Mouse (Mus musculus) gastrocnemius, postnatal 14 days (tissue): ENCODE results near the gene Lpin1. TPM values are rescaled to one million over a fixed set of nuclear protein-coding genes. Genes with fewer than 3 reads are reported as not detected.

ENCODE experiments used
- total RNA-seq, 2 experiments: library from RNA; stranded (reverse); gene quantifications; 2 replicates each; pipeline ENCODE4 v1.2.3; 2021

Lpin1 gene
- total RNA-seq, 2 experiments from 2014 or later: 46.2 to 117 TPM

Other genes with a start within 250 kb of the Lpin1 start
- 1 to 10 TPM; 1.5 to 1.7 TPM for gene Ntsr2, start 42.4 kb upstream of the Lpin1 start, total RNA-seq
- gene Greb1, start 189.9 kb upstream of the Lpin1 start, total RNA-seq: 1 to 10 TPM in 1 of 2 experiments, under 1 TPM in 1; 0.70 to 1.1 TPM
- gene E2f6, start 200.0 kb upstream of the Lpin1 start, total RNA-seq: 10 to 100 TPM; 55.0 to 62.3 TPM